Mouse (Mus musculus): ENCODE results near the gene Iqschfp. TPM values are rescaled to one million over a fixed set of nuclear protein-coding genes. Genes with fewer than 3 reads are reported as not detected.

Gene Iqschfp
- total and polyA plus RNA-seq, 2 experiments, result not detected

DNA sequence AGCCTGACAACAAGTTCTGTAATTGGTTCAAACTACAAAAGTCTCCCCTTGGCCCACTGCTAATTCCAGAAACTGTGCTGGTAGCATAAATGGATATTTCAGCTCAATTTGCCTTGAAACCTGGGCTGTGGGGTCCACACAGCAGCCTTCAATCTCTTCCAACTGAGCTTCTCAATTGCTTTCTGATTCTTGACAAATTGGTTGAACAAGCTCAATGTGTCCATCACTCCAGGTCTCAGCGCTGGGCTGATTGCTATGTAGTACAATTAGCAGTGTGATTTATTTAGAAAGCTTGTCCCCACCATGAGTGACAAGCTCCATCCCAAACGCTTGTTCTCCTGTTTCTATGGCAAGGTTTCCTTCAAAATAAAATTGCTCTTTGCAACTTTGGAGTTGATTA is 542.9 kb downstream of the Iqschfp start:
- no peak for TF ChIP-seq POLR2A (IDR thresholded peaks at IDR 0.05; ENCODE audit: extremely low read depth, insufficient read depth, low read length)
- no peak for TF ChIP-seq CTCF (IDR thresholded peaks at IDR 0.05; ENCODE audit: low read depth, low read length)
- no peak for DNase-seq (ENCODE audit: extremely low read depth, low read depth, low spot score)
- no peaks in the 10 kb centered on the region for H3K27me3 ChIP-seq (ENCODE audit: control insufficient read depth, insufficient read depth, low read length)

DNA sequence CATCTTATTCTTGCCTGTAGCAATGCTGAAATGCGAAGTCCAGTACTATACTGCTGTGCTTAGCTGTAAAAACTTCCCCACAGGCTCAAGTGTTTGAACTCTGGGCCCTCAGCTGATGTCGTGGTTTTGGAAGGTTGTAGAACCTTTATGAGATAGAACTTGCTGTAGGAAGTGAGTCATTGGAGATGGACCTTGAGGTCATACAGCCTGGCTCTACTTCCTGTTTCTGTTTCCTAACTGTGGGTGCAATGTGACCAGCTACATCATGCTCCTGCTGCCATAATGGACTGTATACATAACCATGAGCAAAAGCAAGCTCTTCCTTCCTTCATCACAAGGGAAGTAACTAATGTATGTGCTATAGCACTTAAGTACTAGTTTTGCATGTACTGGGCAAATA is 556.4 kb downstream of the Iqschfp start:
- DNase-seq (ENCODE audit: extremely low read depth, low read depth, low spot score), result no peak
- no peak for TF ChIP-seq POLR2A (IDR thresholded peaks at IDR 0.05; ENCODE audit: extremely low read depth, insufficient read depth, low read length)
- TF ChIP-seq CTCF (IDR thresholded peaks at IDR 0.05; ENCODE audit: low read depth, low read length), result no peak
- no peak overlapping the region for H3K27ac ChIP-seq (replicated peaks; ENCODE audit: insufficient read depth, low read depth, low read length)
- no peak overlapping the region for H3K4me3 ChIP-seq (ENCODE audit: insufficient read depth, low read depth, low read length)
- 67% methylated on average over 2 of the region's 2 CpGs for WGBS
- no peak overlapping the region for H3K9ac ChIP-seq (ENCODE audit: low read depth, low read length)
- no peaks in the 10 kb centered on the region for H3K4me1 ChIP-seq (ENCODE audit: control insufficient read depth, insufficient read depth, low read length)
- no peaks in the 10 kb centered on the region for H3K27me3 ChIP-seq (ENCODE audit: control insufficient read depth, insufficient read depth, low read length)
- no peaks in the 10 kb centered on the region for H3K36me3 ChIP-seq (ENCODE audit: control insufficient read depth, insufficient read depth, low read length)
- H3K79me2 ChIP-seq (ENCODE audit: control insufficient read depth, insufficient read depth, low read length), result no peaks in the 10 kb centered on the region

More for the DNA sequence above, 542.9 kb downstream of the Iqschfp start:
- WGBS, result 80% methylated on average over 2 of the region's 2 CpGs
- Histone ChIP-seq H3K79me2 (ENCODE audit: control insufficient read depth, insufficient read depth, low read length) (no peaks in the 10 kb centered on the region), H3K27ac (replicated peaks; ENCODE audit: insufficient read depth, low read depth, low read length) (no peak overlapping the region), H3K9ac (ENCODE audit: low read depth, low read length) (no peak overlapping the region), H3K4me3 (ENCODE audit: insufficient read depth, low read depth, low read length) (no peak overlapping the region), H3K36me3 (ENCODE audit: control insufficient read depth, insufficient read depth, low read length) (no peaks in the 10 kb centered on the region), H3K4me1 (ENCODE audit: control insufficient read depth, insufficient read depth, low read length) (no peaks in the 10 kb centered on the region)

DNA sequence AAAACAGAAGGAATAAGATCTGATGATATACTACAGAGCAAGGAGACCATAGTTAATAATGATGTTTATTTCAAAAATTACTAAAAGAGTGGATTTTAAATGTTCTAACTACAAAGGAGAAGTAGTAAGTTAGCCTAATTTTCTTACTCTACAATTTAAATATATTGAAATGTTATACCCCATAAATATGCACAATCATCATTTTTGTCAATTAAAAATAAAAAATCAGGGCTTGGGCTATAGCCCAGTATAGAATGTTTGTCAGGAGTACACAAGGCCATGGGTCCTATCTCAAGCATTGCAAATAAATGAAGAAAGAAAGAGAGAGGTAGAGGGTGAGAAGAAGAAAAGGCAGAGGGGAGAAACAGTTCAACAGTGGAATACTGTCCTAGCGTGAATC is 559.6 kb downstream of the Iqschfp start:
- Histone ChIP-seq H3K4me3 (ENCODE audit: insufficient read depth, low read depth, low read length) (no peak overlapping the region), H3K36me3 (ENCODE audit: control insufficient read depth, insufficient read depth, low read length) (no peaks in the 10 kb centered on the region), H3K4me1 (ENCODE audit: control insufficient read depth, insufficient read depth, low read length) (no peaks in the 10 kb centered on the region), H3K79me2 (ENCODE audit: control insufficient read depth, insufficient read depth, low read length) (no peaks in the 10 kb centered on the region), H3K9ac (ENCODE audit: low read depth, low read length) (no peak overlapping the region), H3K27ac (replicated peaks; ENCODE audit: insufficient read depth, low read depth, low read length) (no peak overlapping the region), H3K27me3 (ENCODE audit: control insufficient read depth, insufficient read depth, low read length) (no peaks in the 10 kb centered on the region)
- no peak for DNase-seq (ENCODE audit: extremely low read depth, low read depth, low spot score)
- TF ChIP-seq CTCF (IDR thresholded peaks at IDR 0.05; ENCODE audit: low read depth, low read length) (no peak), POLR2A (IDR thresholded peaks at IDR 0.05; ENCODE audit: extremely low read depth, insufficient read depth, low read length) (no peak)
- WGBS, result 84% methylated on average over 1 of the region's 1 CpGs

DNA sequence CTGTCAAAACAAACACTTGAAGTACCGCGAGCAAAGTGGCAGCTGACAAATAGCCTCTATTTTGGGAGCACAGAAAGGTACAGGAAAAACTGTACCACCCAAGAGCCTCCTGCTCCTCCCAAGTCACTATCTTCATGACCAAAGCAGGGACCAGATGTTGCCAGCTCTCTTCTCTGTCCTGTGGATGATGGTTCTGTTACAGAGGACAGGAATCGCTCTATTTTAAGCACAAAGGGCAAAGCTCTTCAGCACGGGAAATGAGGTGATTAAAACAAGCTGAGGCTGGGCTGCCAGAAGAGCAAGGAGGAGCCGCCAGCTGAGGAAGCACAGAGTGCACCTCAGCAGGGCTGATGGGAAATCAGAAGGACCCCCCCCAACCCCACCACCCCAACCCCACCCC is 561.2 kb downstream of the Iqschfp start:
- Histone ChIP-seq H3K79me2 (ENCODE audit: control insufficient read depth, insufficient read depth, low read length) (no peaks in the 10 kb centered on the region), H3K4me1 (ENCODE audit: control insufficient read depth, insufficient read depth, low read length) (no peaks in the 10 kb centered on the region), H3K27ac (replicated peaks; ENCODE audit: insufficient read depth, low read depth, low read length) (no peak overlapping the region), H3K27me3 (ENCODE audit: control insufficient read depth, insufficient read depth, low read length) (no peaks in the 10 kb centered on the region), H3K4me3 (ENCODE audit: insufficient read depth, low read depth, low read length) (no peak overlapping the region), H3K9ac (ENCODE audit: low read depth, low read length) (no peak overlapping the region), H3K36me3 (ENCODE audit: control insufficient read depth, insufficient read depth, low read length) (no peaks in the 10 kb centered on the region)
- WGBS, result 18% methylated on average over 5 of the region's 5 CpGs
- TF ChIP-seq CTCF (IDR thresholded peaks at IDR 0.05; ENCODE audit: low read depth, low read length) (no peak), POLR2A (IDR thresholded peaks at IDR 0.05; ENCODE audit: extremely low read depth, insufficient read depth, low read length) (no peak)
- DNase-seq (ENCODE audit: extremely low read depth, low read depth, low spot score), result no peak

DNA sequence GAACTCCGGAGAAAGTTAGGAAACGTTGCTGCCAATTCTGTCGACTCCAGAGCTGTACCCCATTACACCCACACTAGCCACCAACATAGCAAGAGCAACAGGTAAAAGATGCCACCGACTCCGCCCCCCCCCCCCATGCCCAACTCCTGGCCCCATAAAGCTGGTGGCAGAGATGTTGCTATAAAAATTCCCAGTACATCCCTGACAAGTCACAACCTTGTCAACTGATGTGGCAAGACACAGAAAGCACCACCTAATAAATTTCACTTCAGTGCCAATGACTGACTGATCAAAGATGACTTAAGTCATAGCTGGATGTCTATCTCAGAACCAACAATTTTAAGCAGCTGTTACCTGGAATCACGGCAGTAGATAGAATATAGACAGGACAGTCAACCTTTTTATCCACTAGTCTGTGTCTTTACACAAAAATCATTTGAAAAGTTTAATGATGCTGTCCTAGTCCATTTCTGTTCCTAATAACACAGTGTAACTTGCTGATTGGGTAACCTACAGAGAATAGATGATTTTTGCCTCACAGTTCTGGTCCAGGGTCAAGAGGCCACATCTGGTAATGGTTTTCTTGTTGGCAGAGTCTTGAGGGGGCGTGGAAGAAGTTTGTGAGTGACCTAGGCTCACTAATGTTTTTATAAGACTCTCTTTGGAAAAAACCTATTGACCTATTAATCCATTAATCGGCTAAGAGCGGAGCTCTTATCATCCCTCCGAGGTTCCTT is 561.9 kb downstream of the Iqschfp start:
- H3K79me2 ChIP-seq (ENCODE audit: control insufficient read depth, insufficient read depth, low read length), result no peaks in the 10 kb centered on the region
- no peaks in the 10 kb centered on the region for H3K27me3 ChIP-seq (ENCODE audit: control insufficient read depth, insufficient read depth, low read length)
- no peaks in the 10 kb centered on the region for H3K36me3 ChIP-seq (ENCODE audit: control insufficient read depth, insufficient read depth, low read length)
- TF ChIP-seq CTCF (IDR thresholded peaks at IDR 0.05; ENCODE audit: low read depth, low read length) (no peak), POLR2A (IDR thresholded peaks at IDR 0.05; ENCODE audit: extremely low read depth, insufficient read depth, low read length) (no peak)
- no peak for DNase-seq (ENCODE audit: extremely low read depth, low read depth, low spot score)
- H3K9ac ChIP-seq (ENCODE audit: low read depth, low read length), result no peak overlapping the region
- H3K4me3 ChIP-seq (ENCODE audit: insufficient read depth, low read depth, low read length), result no peak overlapping the region
- no peak overlapping the region for H3K27ac ChIP-seq (replicated peaks; ENCODE audit: insufficient read depth, low read depth, low read length)
- WGBS, result 70% methylated on average over 10 of the region's 10 CpGs
- no peaks in the 10 kb centered on the region for H3K4me1 ChIP-seq (ENCODE audit: control insufficient read depth, insufficient read depth, low read length)

DNA sequence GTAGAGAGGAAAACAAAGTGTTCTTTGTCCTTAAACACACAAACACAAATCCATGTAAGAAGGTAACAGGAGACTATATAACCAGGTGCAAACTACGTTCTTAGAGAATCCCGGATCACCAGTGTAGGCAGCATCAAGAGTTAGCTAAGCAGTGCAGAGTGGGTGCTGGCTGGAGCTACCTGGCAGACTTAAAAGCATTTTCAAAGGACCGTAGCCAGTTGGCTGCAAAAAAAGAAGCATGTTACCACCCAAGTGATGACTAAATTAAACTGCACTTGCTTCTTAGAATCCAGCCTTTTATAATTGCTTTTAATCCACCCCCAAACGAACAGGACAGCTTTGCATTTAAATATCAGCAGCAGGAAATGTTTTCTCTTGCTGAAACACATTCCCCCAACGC is 574.6 kb downstream of the Iqschfp start:
- Histone ChIP-seq H3K4me1 (ENCODE audit: control insufficient read depth, insufficient read depth, low read length) (no peaks in the 10 kb centered on the region), H3K9ac (ENCODE audit: low read depth, low read length) (no peak overlapping the region), H3K4me3 (ENCODE audit: insufficient read depth, low read depth, low read length) (no peak overlapping the region), H3K36me3 (ENCODE audit: control insufficient read depth, insufficient read depth, low read length) (no peaks in the 10 kb centered on the region), H3K27me3 (ENCODE audit: control insufficient read depth, insufficient read depth, low read length) (no peaks in the 10 kb centered on the region; the same call in 1 of the 2 replicates), H3K79me2 (ENCODE audit: control insufficient read depth, insufficient read depth, low read length) (no peaks in the 10 kb centered on the region), H3K27ac (replicated peaks; ENCODE audit: insufficient read depth, low read depth, low read length) (no peak overlapping the region)
- no peak for DNase-seq (ENCODE audit: extremely low read depth, low read depth, low spot score)
- TF ChIP-seq POLR2A (IDR thresholded peaks at IDR 0.05; ENCODE audit: extremely low read depth, insufficient read depth, low read length) (no peak), CTCF (IDR thresholded peaks at IDR 0.05; ENCODE audit: low read depth, low read length) (no peak)
- WGBS, result 47% methylated on average over 5 of the region's 5 CpGs
